Mouse (Mus musculus) CD4-positive, CD25-positive, alpha-beta regulatory T cell, adult 4 months (primary cell): Measurements from ENCODE around the gene AY358078. TPM values are rescaled to one million over a fixed set of nuclear protein-coding genes. Genes with fewer than 3 reads are reported as not detected.

Experiments
- polyA plus RNA-seq, 2 experiments: library from polyadenylated mRNA; unstranded; fragments of 100-300 nt; shearing (Covaris generic); gene quantifications; one replicate each; pipeline ENCODE4 v1.2.1; 2017

AY358078 gene
- polyA plus RNA-seq, 2 experiments from 2014 or later: not detected

Other genes with a start within 250 kb of the AY358078 start
- gene Gm5622, start 247.3 kb upstream of the AY358078 start, polyA plus RNA-seq: not detected
- not detected for gene Gm17175, start 226.0 kb upstream of the AY358078 start, polyA plus RNA-seq
- not detected for gene Gm17174, start 207.9 kb upstream of the AY358078 start, polyA plus RNA-seq
- not detected for gene Gm17078, start 188.7 kb upstream of the AY358078 start, polyA plus RNA-seq
- not detected for gene Gm4181, start 164.4 kb upstream of the AY358078 start, polyA plus RNA-seq
- gene Gm17079, start 104.6 kb upstream of the AY358078 start, polyA plus RNA-seq: not detected
- not detected for gene Gm5800, start 82.9 kb upstream of the AY358078 start, polyA plus RNA-seq
- gene Ang4, start 26.5 kb upstream of the AY358078 start, polyA plus RNA-seq: not detected
- not detected for gene Ear6, start 53.7 kb downstream of the AY358078 start, polyA plus RNA-seq
- gene Mettl17, start 84.8 kb downstream of the AY358078 start, polyA plus RNA-seq: 10 to 100 TPM; 55.1 to 85.6 TPM
- under 1 TPM; 0.39 to 0.71 TPM for gene Slc39a2, start 92.8 kb downstream of the AY358078 start, polyA plus RNA-seq
- gene Ndrg2, start 114.1 kb downstream of the AY358078 start, polyA plus RNA-seq: 10 to 100 TPM; 25.0 to 38.1 TPM
- not detected for gene Tppp2, start 118.4 kb downstream of the AY358078 start, polyA plus RNA-seq
- gene Rnase13, start 122.7 kb downstream of the AY358078 start, polyA plus RNA-seq: not detected
- gene Arhgef40, start 184.7 kb downstream of the AY358078 start, polyA plus RNA-seq: under 1 TPM in 1 of 2 experiments, not detected in 1; 0.70 TPM
- under 1 TPM in 1 of 2 experiments, not detected in 1; 0.63 TPM for gene Tmem253, start 215.6 kb downstream of the AY358078 start, polyA plus RNA-seq
- gene Zfp219, start 220.7 kb downstream of the AY358078 start, polyA plus RNA-seq: 1 to 10 TPM; 1.6 to 2.3 TPM
- not detected for gene Olfr221, start 242.4 kb downstream of the AY358078 start, polyA plus RNA-seq